Mouse (Mus musculus): ENCODE data around the gene Nrip1. TPM values are rescaled to one million over a fixed set of nuclear protein-coding genes. Genes with fewer than 3 reads are reported as not detected.

Nrip1 gene
- polyA plus RNA-seq, 1 experiment from 2014 or later = 38.5 TPM

- 91% methylated on average over 5 of the region's 5 CpGs for WGBS
Measured at GRCm38 (mm10) chr16:76355267-76355666, 18.4 kb downstream of the Nrip1 start.

GRCm38 (mm10) chr16:76354841-76355240 lies 18.8 kb downstream of the Nrip1 start:
- H3K9me3 ChIP-seq = no peaks in the 10 kb centered on the region
- H3K27me3 ChIP-seq (ENCODE audit: poor library complexity, severe bottlenecking) = no peaks in the 10 kb centered on the region
- H3K27ac ChIP-seq = no peak overlapping the region
- peaks cover 27% of the 10 kb centered on the region for H3K4me1 ChIP-seq
- no peak for DNase-seq (ENCODE audit: extremely low spot score, low spot score)
- peaks cover 27% of the 10 kb centered on the region for H3K36me3 ChIP-seq (replicated peaks)
- 82% methylated on average over 3 of the region's 3 CpGs for WGBS
- no peak overlapping the region for H3K4me3 ChIP-seq

More at GRCm38 (mm10) chr16:76355267-76355666, 18.4 kb downstream of the Nrip1 start:
- no peaks in the 10 kb centered on the region for H3K27me3 ChIP-seq (ENCODE audit: poor library complexity, severe bottlenecking)
- H3K36me3 ChIP-seq (replicated peaks) = peaks cover 24% of the 10 kb centered on the region
- H3K4me1 ChIP-seq = peaks cover 27% of the 10 kb centered on the region
- no peak for DNase-seq (ENCODE audit: extremely low spot score, low spot score)
- H3K4me3 ChIP-seq = no peak overlapping the region
- no peaks in the 10 kb centered on the region for H3K9me3 ChIP-seq
- H3K27ac ChIP-seq = no peak overlapping the region

GRCm38 (mm10) chr16:76354289-76354688 lies 19.3 kb downstream of the Nrip1 start:
- WGBS = 95% methylated on average over 7 of the region's 7 CpGs
- no peak for DNase-seq (ENCODE audit: extremely low spot score, low spot score)
- Histone ChIP-seq H3K27ac (no peak overlapping the region), H3K9me3 (no peaks in the 10 kb centered on the region), H3K4me3 (no peak overlapping the region), H3K27me3 (ENCODE audit: poor library complexity, severe bottlenecking) (no peaks in the 10 kb centered on the region), H3K36me3 (replicated peaks) (peaks cover 33% of the 10 kb centered on the region), H3K4me1 (peaks cover 27% of the 10 kb centered on the region)

- Histone ChIP-seq H3K27ac (no peak overlapping the region), H3K4me3 (no peak overlapping the region), H3K27me3 (ENCODE audit: poor library complexity, severe bottlenecking) (no peaks in the 10 kb centered on the region), H3K9me3 (no peaks in the 10 kb centered on the region), H3K36me3 (replicated peaks) (peaks cover 64% of the 10 kb centered on the region), H3K4me1 (no peaks in the 10 kb centered on the region)
- WGBS = 93% methylated on average over 8 of the region's 8 CpGs
- DNase-seq (ENCODE audit: extremely low spot score, low spot score) = no peak
Measured at GRCm38 (mm10) chr16:76350922-76351321, 22.7 kb downstream of the Nrip1 start.

GRCm38 (mm10) chr16:76349053-76349452 lies 24.6 kb downstream of the Nrip1 start:
- Histone ChIP-seq H3K36me3 (replicated peaks) (peaks cover 81% of the 10 kb centered on the region), H3K27me3 (ENCODE audit: poor library complexity, severe bottlenecking) (no peaks in the 10 kb centered on the region), H3K4me3 (no peak overlapping the region), H3K9me3 (peaks cover 13% of the 10 kb centered on the region), H3K4me1 (no peaks in the 10 kb centered on the region), H3K27ac (no peak overlapping the region)
- 95% methylated on average over 11 of the region's 11 CpGs for WGBS
- DNase-seq (ENCODE audit: extremely low spot score, low spot score) = no peak

- peaks cover 18% of the 10 kb centered on the region for H3K9me3 ChIP-seq
- DNase-seq (ENCODE audit: extremely low spot score, low spot score) = no peak
- H3K27me3 ChIP-seq (ENCODE audit: poor library complexity, severe bottlenecking) = no peaks in the 10 kb centered on the region
- H3K36me3 ChIP-seq (replicated peaks) = peaks cover 91% of the 10 kb centered on the region
- no peak overlapping the region for H3K4me3 ChIP-seq
- H3K4me1 ChIP-seq = 0 out of 2 replicates have a peak, but pooled peaks cover under 1% of the 10 kb centered on the region
- 86% methylated on average over 13 of the region's 13 CpGs for WGBS
- no peak overlapping the region for H3K27ac ChIP-seq
Measured at GRCm38 (mm10) chr16:76347719-76348421, 25.8 kb downstream of the Nrip1 start.

- peaks cover 83% of the 10 kb centered on the region for H3K36me3 ChIP-seq (replicated peaks)
- no peak overlapping the region for H3K27ac ChIP-seq
- H3K9me3 ChIP-seq = peaks cover 18% of the 10 kb centered on the region
Measured at GRCm38 (mm10) chr16:76346371-76346770, 27.3 kb downstream of the Nrip1 start.

GRCm38 (mm10) chr16:76344761-76345368 lies 28.8 kb downstream of the Nrip1 start:
- no peak overlapping the region for H3K27ac ChIP-seq
- DNase-seq (ENCODE audit: extremely low spot score, low spot score) = no peak
- no peak overlapping the region for H3K4me3 ChIP-seq
- H3K27me3 ChIP-seq (ENCODE audit: poor library complexity, severe bottlenecking) = no peaks in the 10 kb centered on the region
- 83% methylated on average over 3 of the region's 3 CpGs for WGBS
- H3K36me3 ChIP-seq (replicated peaks) = peaks cover 79% of the 10 kb centered on the region
- H3K9me3 ChIP-seq = peaks cover 18% of the 10 kb centered on the region
- 0 out of 2 replicates have a peak, but pooled peaks cover 5% of the 10 kb centered on the region for H3K4me1 ChIP-seq

More at GRCm38 (mm10) chr16:76346371-76346770, 27.3 kb downstream of the Nrip1 start:
- Histone ChIP-seq H3K4me3 (no peak overlapping the region), H3K4me1 (0 out of 2 replicates have a peak, but pooled peaks cover 5% of the 10 kb centered on the region), H3K27me3 (ENCODE audit: poor library complexity, severe bottlenecking) (no peaks in the 10 kb centered on the region)
- DNase-seq (ENCODE audit: extremely low spot score, low spot score) = no peak
- 96% methylated on average over 7 of the region's 7 CpGs for WGBS

- Histone ChIP-seq H3K4me3 (no peak overlapping the region), H3K4me1 (0 out of 2 replicates have a peak, but pooled peaks cover 5% of the 10 kb centered on the region), H3K27me3 (ENCODE audit: poor library complexity, severe bottlenecking) (no peaks in the 10 kb centered on the region), H3K27ac (no peak overlapping the region), H3K36me3 (replicated peaks) (peaks cover 76% of the 10 kb centered on the region), H3K9me3 (peaks cover 18% of the 10 kb centered on the region)
- 91% methylated on average over 2 of the region's 2 CpGs for WGBS
- no peak for DNase-seq (ENCODE audit: extremely low spot score, low spot score)
Measured at GRCm38 (mm10) chr16:76344030-76344429, 29.6 kb downstream of the Nrip1 start.

GRCm38 (mm10) chr16:76341636-76342035 lies 32.0 kb downstream of the Nrip1 start:
- Histone ChIP-seq H3K4me3 (no peak overlapping the region), H3K9me3 (peaks cover 18% of the 10 kb centered on the region), H3K27me3 (ENCODE audit: poor library complexity, severe bottlenecking) (no peaks in the 10 kb centered on the region), H3K27ac (no peak overlapping the region), H3K36me3 (replicated peaks) (peaks cover 76% of the 10 kb centered on the region), H3K4me1 (0 out of 2 replicates have a peak, but pooled peaks cover 5% of the 10 kb centered on the region)
- 88% methylated on average over 8 of the region's 8 CpGs for WGBS
- DNase-seq (ENCODE audit: extremely low spot score, low spot score) = no peak

- no peak for DNase-seq (ENCODE audit: extremely low spot score, low spot score)
- 91% methylated on average over 10 of the region's 10 CpGs for WGBS
Measured at GRCm38 (mm10) chr16:76339256-76339655, 34.4 kb downstream of the Nrip1 start.

GRCm38 (mm10) chr16:76337351-76337750 lies 36.3 kb downstream of the Nrip1 start:
- no peak overlapping the region for H3K4me3 ChIP-seq
- no peak for DNase-seq (ENCODE audit: extremely low spot score, low spot score)
- H3K27ac ChIP-seq = no peak overlapping the region
- H3K27me3 ChIP-seq (ENCODE audit: poor library complexity, severe bottlenecking) = no peaks in the 10 kb centered on the region
- H3K36me3 ChIP-seq (replicated peaks) = peaks cover 44% of the 10 kb centered on the region
- no peaks in the 10 kb centered on the region for H3K9me3 ChIP-seq
- 96% methylated on average over 7 of the region's 7 CpGs for WGBS
- peaks cover 2% of the 10 kb centered on the region for H3K4me1 ChIP-seq

More at GRCm38 (mm10) chr16:76339256-76339655, 34.4 kb downstream of the Nrip1 start:
- no peak overlapping the region for H3K4me3 ChIP-seq
- 0 out of 2 replicates have a peak, but pooled peaks cover 5% of the 10 kb centered on the region for H3K4me1 ChIP-seq
- H3K27ac ChIP-seq = no peak overlapping the region
- no peaks in the 10 kb centered on the region for H3K27me3 ChIP-seq (ENCODE audit: poor library complexity, severe bottlenecking)
- peaks cover 8% of the 10 kb centered on the region for H3K9me3 ChIP-seq
- peaks cover 63% of the 10 kb centered on the region for H3K36me3 ChIP-seq (replicated peaks)

GRCm38 (mm10) chr16:76336932-76337331 lies 36.7 kb downstream of the Nrip1 start:
- no peaks in the 10 kb centered on the region for H3K27me3 ChIP-seq (ENCODE audit: poor library complexity, severe bottlenecking)
- no peak overlapping the region for H3K27ac ChIP-seq
- H3K4me3 ChIP-seq = no peak overlapping the region
- H3K4me1 ChIP-seq = peaks cover 6% of the 10 kb centered on the region
- WGBS = 95% methylated on average over 11 of the region's 11 CpGs
- no peaks in the 10 kb centered on the region for H3K9me3 ChIP-seq
- H3K36me3 ChIP-seq (replicated peaks) = peaks cover 44% of the 10 kb centered on the region
- DNase-seq (ENCODE audit: extremely low spot score, low spot score) = no peak

All from forebrain, embryonic 10.5 days (tissue).